Comparison of ENCODE assay signal across 9 mouse cellular contexts in the genomic region with DNA sequence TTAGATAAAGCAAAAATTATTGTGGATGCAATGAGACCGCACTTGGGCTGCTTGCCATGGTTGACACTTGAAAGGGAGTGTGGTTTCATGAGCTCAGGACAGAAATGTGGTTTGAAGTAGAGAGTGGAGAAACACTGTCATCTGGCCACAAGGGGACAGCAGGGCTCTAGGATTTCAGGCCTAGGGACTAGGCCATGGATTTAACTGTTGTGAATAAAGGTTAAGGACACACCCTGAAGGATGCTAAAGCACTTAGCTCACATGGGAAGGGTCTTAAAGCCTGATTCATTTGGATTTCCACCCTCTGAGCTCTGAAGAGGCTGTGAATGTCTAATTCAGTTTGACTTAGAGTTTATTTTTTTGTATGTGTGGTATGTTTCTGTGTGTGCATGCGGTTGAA. TPM values are rescaled to one million over a fixed set of nuclear protein-coding genes. Genes with fewer than 3 reads are reported as not detected.
DNase-seq lines count a peak whose midpoint lies in the region; ATAC-seq and TF ChIP-seq lines count a peak whose summit lies in the region.
"Had no signal": no experiment of that assay in that cellular context is flagged by ENCODE, and none has a peak within 500 bp of the region (broad histone marks: within the 10 kb centered on the region; RNA-seq: fewer than 3 reads in every experiment).

No protein-coding gene starts in this region.

- no peak for TF ChIP-seq EP300 in liver, embryonic 14.5 days (IDR thresholded peaks at IDR 0.05; ENCODE audit: low read depth)

- 91% methylated on average over 2 of the region's 2 CpGs for WGBS in forebrain, embryonic 14.5 days
- WGBS in intestine, postnatal 0 days: 85% methylated on average over 2 of the region's 2 CpGs
- 69% methylated on average over 2 of the region's 2 CpGs for WGBS in liver, embryonic 14.5 days (ENCODE audit: insufficient replicate concordance)
- 94% methylated on average over 2 of the region's 2 CpGs for WGBS in neural tube, embryonic 12.5 days

- no peaks in the 10 kb centered on the region for H3K27me3 ChIP-seq in forebrain, embryonic 14.5 days (replicated peaks; ENCODE audit: control insufficient read depth, insufficient read depth, low read length)
- H3K27me3 ChIP-seq in intestine, postnatal 0 days (replicated peaks; ENCODE audit: control insufficient read depth, insufficient read depth, low read length): no peaks in the 10 kb centered on the region
- H3K27me3 ChIP-seq in liver, embryonic 14.5 days (ENCODE audit: control insufficient read depth, insufficient read depth, low read length): no peaks in the 10 kb centered on the region
- no peaks in the 10 kb centered on the region for H3K27me3 ChIP-seq in neural tube, embryonic 12.5 days (replicated peaks)

- no peaks in the 10 kb centered on the region for H3K4me1 ChIP-seq in forebrain, embryonic 14.5 days (ENCODE audit: control insufficient read depth, insufficient read depth, low read length)
- no peaks in the 10 kb centered on the region for H3K4me1 ChIP-seq in intestine, postnatal 0 days (replicated peaks; ENCODE audit: control insufficient read depth, insufficient read depth, low read length)
- no peaks in the 10 kb centered on the region for H3K4me1 ChIP-seq in liver, embryonic 14.5 days (replicated peaks; ENCODE audit: control insufficient read depth in 2 of 2, insufficient read depth in 2 of 2, low read length in 1 of 2)
- no peaks in the 10 kb centered on the region for H3K4me1 ChIP-seq in neural tube, embryonic 12.5 days

- peak; percentile 79; the same call in 1 of the 2 replicates for ATAC-seq in forebrain, embryonic 14.5 days
- no peak for ATAC-seq in intestine, postnatal 0 days
- no peak for ATAC-seq in liver, embryonic 14.5 days (ENCODE audit: insufficient read depth)
- ATAC-seq in neural tube, embryonic 12.5 days (ENCODE audit: low FRiP score, low read depth): peak; percentile 70; the same call in 1 of the 2 replicates

- H3K4me3 ChIP-seq in forebrain, embryonic 14.5 days (ENCODE audit: low read depth, low read length): no peak overlapping the region
- H3K4me3 ChIP-seq in intestine, postnatal 0 days (ENCODE audit: low read depth, low read length): no peak overlapping the region
- no peak overlapping the region for H3K4me3 ChIP-seq in liver, embryonic 14.5 days (ENCODE audit: insufficient read depth in 1 of 2, low read depth in 2 of 2, low read length in 2 of 2)
- H3K4me3 ChIP-seq in neural tube, embryonic 12.5 days: no peak overlapping the region
- H3K4me3 ChIP-seq: myocyte had no signal

- no peak overlapping the region for H3K4me2 ChIP-seq in forebrain, embryonic 14.5 days (ENCODE audit: low read length)
- no peak overlapping the region for H3K4me2 ChIP-seq in intestine, postnatal 0 days (replicated peaks; ENCODE audit: low read depth)
- H3K4me2 ChIP-seq in liver, embryonic 14.5 days (ENCODE audit: low read depth): no peak overlapping the region
- no peak overlapping the region for H3K4me2 ChIP-seq in neural tube, embryonic 12.5 days (replicated peaks)

- peak; percentile 54 to 63 for DNase-seq in right cerebral cortex, postnatal 10 days (ENCODE audit: low spot score in 2 of 2)
- no peak for DNase-seq in right cerebral cortex, postnatal 36 days (ENCODE audit: low spot score in 2 of 2)
- DNase-seq in adipocyte (ENCODE audit: low spot score): peak; percentile 29
- DNase-seq in forebrain, embryonic 14.5 days (ENCODE audit: low spot score): peak; percentile 76
- DNase-seq in liver, embryonic 14.5 days (ENCODE audit: low read depth in 3 of 3, low spot score in 3 of 3): no peak
- no peak for DNase-seq in c-Kit-positive CD71-positive TER-119-positive erythroid progenitor cells, embryonic 14.5 days (ENCODE audit: low spot score)

- H3K9ac ChIP-seq in forebrain, embryonic 14.5 days (ENCODE audit: low read length): no peak overlapping the region
- no peak overlapping the region for H3K9ac ChIP-seq in intestine, postnatal 0 days (ENCODE audit: low read depth, low read length)
- H3K9ac ChIP-seq in liver, embryonic 14.5 days (replicated peaks): no peak overlapping the region
- H3K9ac ChIP-seq in neural tube, embryonic 12.5 days: no peak overlapping the region

- no peaks in the 10 kb centered on the region for H3K36me3 ChIP-seq in forebrain, embryonic 14.5 days (ENCODE audit: control insufficient read depth, insufficient read depth, low read length)
- no peaks in the 10 kb centered on the region for H3K36me3 ChIP-seq in intestine, postnatal 0 days (ENCODE audit: control insufficient read depth, insufficient read depth)
- H3K36me3 ChIP-seq in liver, embryonic 14.5 days (replicated peaks; ENCODE audit: control insufficient read depth, insufficient read depth, low read depth): no peaks in the 10 kb centered on the region
- H3K36me3 ChIP-seq in neural tube, embryonic 12.5 days: no peaks in the 10 kb centered on the region

- peak; percentile 98 for TF ChIP-seq CTCF in intestine, postnatal 0 days (IDR thresholded peaks at IDR 0.05; ENCODE audit: low read depth)
- peak; percentile 60 for TF ChIP-seq CTCF in liver, embryonic 14.5 days (IDR thresholded peaks at IDR 0.05; ENCODE audit: low read depth)

- no peak overlapping the region for H3K27ac ChIP-seq in forebrain, embryonic 14.5 days (ENCODE audit: low read depth, low read length)
- H3K27ac ChIP-seq in intestine, postnatal 0 days (ENCODE audit: low read depth, low read length): no peak overlapping the region
- no peak overlapping the region for H3K27ac ChIP-seq in liver, embryonic 14.5 days
- H3K27ac ChIP-seq in neural tube, embryonic 12.5 days: no peak overlapping the region

- no peaks in the 10 kb centered on the region for H3K9me3 ChIP-seq in forebrain, embryonic 14.5 days (replicated peaks; ENCODE audit: control insufficient read depth, low read length)
- no peaks in the 10 kb centered on the region for H3K9me3 ChIP-seq in intestine, postnatal 0 days (ENCODE audit: control insufficient read depth)
- H3K9me3 ChIP-seq in liver, embryonic 14.5 days (ENCODE audit: control insufficient read depth, low read length): no peaks in the 10 kb centered on the region
- H3K9me3 ChIP-seq in neural tube, embryonic 12.5 days: no peaks in the 10 kb centered on the region

RNA-seq across cellular contexts. Expression of gene Mtfr2, which starts 57.9 kb away (rescaled TPM):
- polyA plus RNA-seq in forebrain, embryonic 14.5 days (2014; fragmentation: Nextera tagmentation; extraction: Ambion mirVana): 0.80 and 1.1 TPM in 2 replicates
- polyA plus RNA-seq in intestine, postnatal 0 days (2015; fragmentation: Nextera tagmentation; extraction: Ambion mirVana): 0.44 and 0.59 TPM in 2 replicates
- polyA plus RNA-seq in liver, embryonic 14.5 days (2012; rRNA removed): 9.6 and 13.3 TPM in 2 replicates
- 1.8 and 2.4 TPM in 2 replicates for polyA plus RNA-seq in liver, embryonic 14.5 days (2014; fragmentation: Nextera tagmentation; extraction: Ambion mirVana)
- polyA plus RNA-seq in neural tube, embryonic 12.5 days (2016; fragmentation: Nextera tagmentation; extraction: Ambion mirVana): 1.1 and 1.2 TPM in 2 replicates

Comparison
In these comparisons a context has a peak if more than half of its experiments do, and no peak if none do; other contexts are left out.
1. DNase-seq: peak in right cerebral cortex, postnatal 10 days (2 of 2), adipocyte (single experiment) and forebrain, embryonic 14.5 days (single experiment); none in right cerebral cortex, postnatal 36 days (0 of 2), liver, embryonic 14.5 days (0 of 3) and c-Kit-positive CD71-positive TER-119-positive erythroid progenitor cells, embryonic 14.5 days (single experiment).
2. ATAC-seq: peak in forebrain, embryonic 14.5 days (single experiment) and neural tube, embryonic 12.5 days (single experiment); none in intestine, postnatal 0 days (single experiment) and liver, embryonic 14.5 days (single experiment).